Mouse (Mus musculus): ENCODE measurements around the gene Cd5.
A peak's percentile ranks its signal among the peaks of the same experiment; 100 is the strongest.

The Cd5 gene

DNA sequence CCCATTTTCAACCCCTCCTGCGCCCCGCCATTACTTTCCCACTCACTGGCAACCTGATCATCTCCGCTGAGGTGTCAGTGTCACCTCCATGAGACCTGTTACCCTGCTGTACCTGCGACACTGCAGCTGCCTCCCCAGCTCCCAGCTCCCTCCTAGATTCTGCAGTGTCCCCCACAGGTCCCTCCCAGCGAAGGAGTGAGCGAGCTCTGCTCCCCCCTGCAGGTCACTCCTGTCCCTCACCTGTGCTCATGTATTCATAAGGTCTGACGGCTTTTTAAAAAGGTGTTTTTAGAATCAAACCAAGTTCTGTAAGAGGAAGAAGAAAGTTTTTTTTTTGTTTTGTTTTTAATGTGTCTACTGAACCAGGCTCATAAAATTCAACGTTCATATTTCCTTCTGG is 36.7 kb downstream of the Cd5 start:
- DNase-seq (ENCODE audit: low read depth, low spot score), result no peak

DNA sequence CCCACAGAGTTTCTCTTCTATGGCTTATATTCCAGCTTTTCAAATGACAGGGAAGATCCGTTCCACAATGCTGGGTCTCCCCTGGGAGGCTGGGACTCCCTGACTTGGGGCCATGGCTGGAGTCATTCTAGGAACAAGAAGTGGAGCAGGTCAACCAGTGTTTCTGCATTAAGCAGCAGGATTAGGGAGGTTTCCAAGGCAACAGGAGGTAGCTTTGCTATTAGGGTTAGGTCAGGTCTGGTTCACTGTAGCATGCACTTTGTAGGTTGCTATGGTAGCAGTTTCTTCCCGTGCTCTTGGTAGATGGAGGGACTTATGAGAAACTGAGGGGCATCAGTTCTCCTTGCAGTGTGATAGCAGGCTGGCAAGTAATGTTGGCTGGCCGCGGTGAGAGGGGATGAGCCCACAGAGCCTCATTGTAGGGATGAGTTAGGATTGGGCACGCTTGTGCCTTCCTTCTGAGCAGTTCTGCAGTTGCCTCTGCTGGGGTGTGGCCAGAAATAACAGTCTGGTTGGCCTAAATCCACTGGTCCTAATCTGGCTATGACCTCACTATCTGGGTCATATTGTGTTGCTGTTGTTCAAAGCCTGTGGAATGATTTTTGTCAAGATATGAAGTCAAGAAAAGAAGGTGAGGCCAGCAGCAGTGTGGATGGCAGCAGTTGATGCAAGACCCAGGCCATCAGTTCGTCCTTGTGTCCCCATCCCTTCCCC is 37.6 kb downstream of the Cd5 start:
- DNase-seq (ENCODE audit: low read depth, low spot score), result no peak

- no peak for DNase-seq (ENCODE audit: low read depth, low spot score)
Measured at GRCm38 (mm10) chr19:10699851-10700250, 39.0 kb downstream of the Cd5 start.

- DNase-seq (ENCODE audit: low read depth, low spot score), result no peak
Measured at GRCm38 (mm10) chr19:10698131-10698991, 40.4 kb downstream of the Cd5 start.

GRCm38 (mm10) chr19:10695801-10696200 is 43.0 kb downstream of the Cd5 start:
- DNase-seq (ENCODE audit: low read depth, low spot score), result no peak

- DNase-seq (ENCODE audit: low read depth, low spot score), result no peak
Measured at GRCm38 (mm10) chr19:10693926-10694682, 44.7 kb downstream of the Cd5 start.

GRCm38 (mm10) chr19:10692361-10692760 is 46.4 kb downstream of the Cd5 start:
- no peak for DNase-seq (ENCODE audit: low read depth, low spot score)

DNA sequence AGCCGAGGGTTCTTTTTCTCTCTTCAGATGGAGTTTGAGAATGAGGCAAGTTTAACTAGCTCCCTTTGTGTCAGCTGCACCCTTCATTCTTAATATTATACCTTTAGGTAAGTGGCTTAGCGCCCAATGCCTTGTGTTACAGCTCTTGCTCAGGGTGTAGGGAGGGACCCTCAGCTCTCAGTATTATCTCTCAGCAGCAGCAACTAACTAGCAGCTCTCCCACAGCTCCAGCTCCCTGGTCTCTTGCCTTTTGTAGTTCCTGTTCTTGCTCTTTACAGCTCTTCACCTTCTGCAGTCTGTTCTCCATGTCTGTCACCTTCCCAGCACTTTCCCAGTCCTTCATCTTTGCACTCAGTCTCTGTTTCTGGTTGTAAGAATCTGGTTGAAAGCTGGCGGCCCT is 47.1 kb downstream of the Cd5 start:
- DNase-seq (ENCODE audit: low read depth, low spot score), result no peak

GRCm38 (mm10) chr19:10691121-10691520 is 47.7 kb downstream of the Cd5 start:
- no peak for DNase-seq (ENCODE audit: low read depth, low spot score)

- no peak for DNase-seq (ENCODE audit: low read depth, low spot score)
Measured at GRCm38 (mm10) chr19:10690336-10690735, 48.5 kb downstream of the Cd5 start.

DNA sequence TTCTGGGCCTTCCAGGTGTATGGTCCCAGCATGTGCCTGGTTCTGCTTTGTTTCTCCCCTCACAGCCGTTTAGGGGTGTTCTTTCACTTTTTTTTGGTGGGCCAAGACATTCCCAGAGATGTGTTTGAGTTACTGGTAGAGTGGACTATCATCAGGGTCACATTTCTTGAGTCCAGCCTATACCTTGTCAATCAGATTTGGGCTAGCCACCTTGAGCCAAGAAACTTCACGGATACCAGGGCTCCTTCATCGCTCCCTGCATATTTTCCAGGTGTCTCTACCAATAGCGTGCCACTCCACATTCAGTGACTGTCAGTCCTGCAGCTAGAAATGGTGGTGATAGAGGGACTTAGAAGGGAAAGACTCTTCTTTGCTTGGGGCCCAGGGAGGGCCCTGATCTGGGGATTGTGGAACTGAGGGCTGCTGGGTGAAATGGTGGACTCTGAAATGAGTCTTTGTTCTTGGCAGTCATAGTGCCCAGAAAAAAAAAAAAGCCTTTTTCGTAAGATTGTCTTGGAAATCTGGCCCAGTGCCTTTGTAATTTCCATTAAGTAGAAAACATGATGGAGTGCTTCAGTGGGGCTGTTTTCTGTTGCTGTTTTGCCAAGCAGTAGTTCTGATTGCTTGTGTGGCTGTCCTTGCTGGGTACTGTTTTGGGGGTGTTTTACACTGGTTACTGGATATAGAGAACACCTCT is 49.2 kb downstream of the Cd5 start:
- DNase-seq (ENCODE audit: low read depth, low spot score), result no peak

GRCm38 (mm10) chr19:10688537-10689352 is 50.1 kb downstream of the Cd5 start, which contains the start of gene Vps37c:
Vps37c (plus strand) TSS chr19:10688735.
- DNase-seq (ENCODE audit: low read depth, low spot score), result peak; percentile 84

GRCm38 (mm10) chr19:10685727-10686126 is 53.1 kb downstream of the Cd5 start:
- DNase-seq (ENCODE audit: low read depth, low spot score), result no peak

DNA sequence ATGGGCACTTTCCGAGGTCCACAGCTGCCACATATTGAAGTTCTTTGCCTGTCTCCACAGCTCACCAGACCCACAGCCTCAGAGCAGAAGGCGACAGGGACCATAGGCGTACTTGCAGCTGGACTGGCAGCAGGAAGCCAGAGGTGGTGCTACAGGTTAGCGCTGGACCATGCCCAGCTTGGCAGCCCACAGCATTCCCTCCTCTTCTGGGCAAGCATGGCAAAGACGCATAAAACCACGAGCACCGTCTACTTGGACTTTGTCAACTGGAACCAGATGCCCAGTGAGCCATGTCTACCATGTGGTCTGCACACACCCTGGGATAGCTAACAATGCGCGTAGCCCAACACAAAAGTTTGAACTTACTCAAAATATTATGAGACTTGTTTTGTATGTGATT is 53.7 kb downstream of the Cd5 start:
- no peak for DNase-seq (ENCODE audit: low read depth, low spot score)

- DNase-seq (ENCODE audit: low read depth, low spot score), result no peak
Measured at GRCm38 (mm10) chr19:10681571-10681970, 57.2 kb downstream of the Cd5 start.

DNA sequence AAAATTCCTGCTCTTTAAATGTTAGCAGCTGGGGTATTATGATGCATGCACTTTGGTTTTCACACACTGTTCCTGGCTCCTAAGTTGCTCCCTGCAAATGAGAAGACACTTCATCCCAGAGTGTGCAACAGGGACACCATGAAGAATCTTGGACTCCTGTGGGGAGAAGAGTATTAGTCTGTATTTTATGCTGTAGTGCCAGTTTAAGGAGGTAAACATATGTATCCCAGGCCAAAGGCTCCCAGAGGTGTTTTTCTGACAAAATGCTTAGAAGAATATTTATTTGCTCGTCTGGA is 60.1 kb downstream of the Cd5 start:
- no peak for DNase-seq (ENCODE audit: low read depth, low spot score)

DNA sequence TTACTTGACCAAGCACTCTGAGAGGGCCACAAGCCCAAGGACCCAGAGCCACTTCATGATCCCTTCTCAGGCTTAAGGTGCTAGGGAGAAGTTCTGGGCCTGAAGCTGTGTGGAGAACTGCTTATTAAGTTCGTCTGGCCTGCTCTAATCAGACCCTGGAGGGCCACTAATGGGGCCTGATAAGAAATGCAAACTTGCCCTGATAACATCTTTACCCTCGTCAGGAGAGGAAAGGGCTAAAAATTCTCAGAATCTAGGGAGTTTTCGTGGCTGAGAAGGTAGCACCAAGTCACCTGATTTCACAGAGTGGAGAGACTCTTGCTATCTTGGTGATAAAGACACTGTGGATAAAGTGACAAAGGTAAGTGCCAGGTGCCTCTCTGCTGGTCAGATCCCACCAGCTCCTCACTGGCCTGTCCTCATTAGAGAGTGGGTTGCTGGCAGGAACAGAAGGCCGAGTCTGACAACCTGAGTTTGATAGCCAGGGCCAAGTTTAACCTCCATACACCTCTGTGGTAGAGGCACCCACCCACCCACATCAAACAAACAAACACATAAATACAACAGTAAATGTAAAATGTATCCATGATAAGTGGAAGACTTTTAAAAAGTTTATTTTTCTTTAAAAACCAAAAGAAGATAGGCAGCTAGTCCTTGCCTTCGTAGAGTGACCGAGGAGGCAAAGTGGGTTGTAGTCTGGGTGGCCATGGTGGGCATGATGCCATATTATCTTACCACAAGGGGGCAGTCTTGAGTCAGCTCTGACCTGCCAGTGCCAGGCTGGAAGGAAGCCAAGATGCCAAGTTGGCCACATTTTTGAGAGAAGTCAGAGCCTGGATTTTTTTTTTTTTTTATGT is 60.7 kb downstream of the Cd5 start, which contains the start of gene Pga5:
Gene Pga5, minus strand, starts transcription at position 157 of the 857 bp plus-strand sequence.
- DNase-seq (ENCODE audit: low read depth, low spot score), result no peak

GRCm38 (mm10) chr19:10676656-10677055 is 62.1 kb downstream of the Cd5 start:
- DNase-seq (ENCODE audit: low read depth, low spot score), result no peak

- no peak for DNase-seq (ENCODE audit: low read depth, low spot score)
Measured at GRCm38 (mm10) chr19:10673275-10673674, 65.5 kb downstream of the Cd5 start.

Data from brain, embryonic 18.5 days (tissue).